Mouse (Mus musculus) liver, adult 2 months (tissue): ENCODE measurements around the gene H2-Q7. TPM values are rescaled to one million over a fixed set of nuclear protein-coding genes. Genes with fewer than 3 reads are reported as not detected.
"Not testable (repeated sequence)": the region's sequence is repeated elsewhere in the genome, so short reads cannot be mapped to it uniquely, and the experiment has no call there.

Experiments
- DNase-seq: peaks from one replicate; pipeline ENCODE4 v3.0.0-alpha.2; 2011; ENCODE audit warnings: low read depth, low spot score; ENCODE audit errors: extremely low read depth
- H3K27ac ChIP-seq: fragments of 200-500 bp; replicated peaks from 2 replicates; pipeline ENCODE4 v1.5.1; 2012; ENCODE audit warnings: low read depth, mild to moderate bottlenecking, control low read depth, inconsistent platforms, low read length; ENCODE audit not compliant: insufficient read depth
- H3K27me3 ChIP-seq: fragments of 200-500 bp; 2 replicates; pipeline ENCODE4 v1.6.1; 2012; ENCODE audit warnings: mild to moderate bottlenecking, moderate library complexity, low read length, inconsistent platforms; ENCODE audit not compliant: control insufficient read depth, insufficient read depth
- H3K36me3 ChIP-seq: fragments of 200-500 bp; 2 replicates; pipeline ENCODE4 v1.6.1; 2012; ENCODE audit warnings: low read length, inconsistent platforms; ENCODE audit not compliant: control insufficient read depth, insufficient read depth
- H3K4me1 ChIP-seq: fragments of 200-500 bp; 2 replicates; pipeline ENCODE4 v1.6.1; 2011; ENCODE audit warnings: low read length; ENCODE audit not compliant: control insufficient read depth, insufficient read depth
- H3K4me3 ChIP-seq: fragments of 200-500 bp; 2 replicates; pipeline ENCODE4 v1.5.1; 2011; ENCODE audit warnings: low read depth, mild to moderate bottlenecking, control low read depth, low read length, moderate library complexity; ENCODE audit not compliant: insufficient read depth
- H3K79me2 ChIP-seq: fragments of 200-500 bp; 2 replicates; pipeline ENCODE4 v1.6.1; 2012; ENCODE audit warnings: inconsistent platforms, mild to moderate bottlenecking, low read length, moderate library complexity; ENCODE audit not compliant: control insufficient read depth, insufficient read depth
- H3K9ac ChIP-seq: fragments of 200-500 bp; 2 replicates; pipeline ENCODE4 v1.6.1; 2012; ENCODE audit warnings: low read depth, mild to moderate bottlenecking, control low read depth, inconsistent platforms, low read length
- CTCF ChIP-seq: fragments of 200-500 bp; IDR thresholded peaks from 2 replicates; pipeline ENCODE4 v1.5.1; 2011; ENCODE audit warnings: low read depth, low read length, control low read depth
- POLR2A ChIP-seq: fragments of 200-500 bp; IDR thresholded peaks from 2 replicates; pipeline ENCODE4 v1.6.1; 2011; ENCODE audit warnings: low read length, control low read depth; ENCODE audit not compliant: insufficient read depth; ENCODE audit errors: extremely low read depth
- WGBS: fragments of 180-500 bp; shearing (Covaris S2); methylation state at CpG from one replicate; pipeline ENCODE4 v1.1.7; 2018; 5-methylcytosine and 5-hydroxymethylcytosine counted together
- polyA plus RNA-seq: library from polyadenylated mRNA; depleted of rRNA; stranded (reverse); fragments of >200 nt; gene quantifications from 2 replicates; pipeline ENCODE4 v1.2.3, GENCODE M21; 2012
- total RNA-seq: library from RNA; depleted of rRNA; stranded (reverse); fragments of >200 nt; gene quantifications from 2 replicates; pipeline ENCODE4 v1.2.3, GENCODE M21; 2014

Gene H2-Q7
- total and polyA plus RNA-seq, 2 experiments = 56.7 to 212 TPM

DNA sequence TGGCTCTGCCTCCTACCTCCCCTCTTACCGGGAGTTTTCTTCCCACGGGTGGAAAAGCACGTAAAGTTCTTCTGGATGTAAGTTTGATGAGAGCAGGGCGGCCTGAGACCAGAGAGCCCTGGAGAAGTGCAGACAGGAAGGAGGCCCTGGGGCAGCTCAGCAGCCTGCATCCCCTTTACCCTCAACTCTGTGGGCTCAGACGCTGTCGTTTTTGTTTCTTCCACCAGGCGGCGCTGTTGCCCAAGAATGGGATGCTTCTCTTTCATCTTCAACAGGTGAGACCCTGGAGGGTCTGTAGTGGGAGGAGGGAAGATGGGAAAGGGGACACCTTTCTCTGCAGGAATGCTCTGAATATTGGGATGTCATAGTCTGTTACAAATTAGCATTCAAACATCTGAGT, 26.7 kb downstream of the H2-Q7 start:
- DNase-seq, H3K27ac ChIP-seq, H3K27me3 ChIP-seq, H3K36me3 ChIP-seq, H3K4me3 ChIP-seq, H3K79me2 ChIP-seq, H3K4me1 ChIP-seq, H3K9ac ChIP-seq: not testable (repeated sequence)
- peak; percentile 70 for TF ChIP-seq CTCF
- 11% methylated on average over 8 of the region's 8 CpGs for WGBS

DNA sequence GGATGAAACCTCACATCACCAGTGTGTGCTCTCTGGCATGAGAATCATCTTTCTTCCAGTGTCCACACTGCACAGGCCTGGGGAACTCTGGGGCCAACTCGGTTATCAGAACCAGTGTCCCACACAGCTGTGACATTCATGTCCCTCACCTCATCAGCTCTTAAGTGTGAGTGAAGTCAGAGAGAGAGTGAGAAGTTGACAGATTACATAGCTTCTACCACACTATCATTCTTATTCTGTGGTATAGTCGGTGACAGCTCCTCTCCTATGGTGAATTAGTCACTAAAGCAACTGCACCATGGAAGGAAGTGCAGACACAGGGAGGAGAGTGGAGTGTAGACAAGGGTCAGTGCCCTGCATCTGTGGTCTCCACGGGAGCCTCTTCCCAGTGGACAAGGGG, 30.0 kb downstream of the H2-Q7 start:
- WGBS = 65% methylated on average over 3 of the region's 3 CpGs
- not testable (repeated sequence) for H3K79me2 ChIP-seq, DNase-seq, H3K36me3 ChIP-seq, H3K4me1 ChIP-seq, H3K4me3 ChIP-seq, H3K9ac ChIP-seq, H3K27me3 ChIP-seq
- H3K27ac ChIP-seq = peak overlapping the region; percentile 74; the same call in 1 of the 2 replicates

DNA sequence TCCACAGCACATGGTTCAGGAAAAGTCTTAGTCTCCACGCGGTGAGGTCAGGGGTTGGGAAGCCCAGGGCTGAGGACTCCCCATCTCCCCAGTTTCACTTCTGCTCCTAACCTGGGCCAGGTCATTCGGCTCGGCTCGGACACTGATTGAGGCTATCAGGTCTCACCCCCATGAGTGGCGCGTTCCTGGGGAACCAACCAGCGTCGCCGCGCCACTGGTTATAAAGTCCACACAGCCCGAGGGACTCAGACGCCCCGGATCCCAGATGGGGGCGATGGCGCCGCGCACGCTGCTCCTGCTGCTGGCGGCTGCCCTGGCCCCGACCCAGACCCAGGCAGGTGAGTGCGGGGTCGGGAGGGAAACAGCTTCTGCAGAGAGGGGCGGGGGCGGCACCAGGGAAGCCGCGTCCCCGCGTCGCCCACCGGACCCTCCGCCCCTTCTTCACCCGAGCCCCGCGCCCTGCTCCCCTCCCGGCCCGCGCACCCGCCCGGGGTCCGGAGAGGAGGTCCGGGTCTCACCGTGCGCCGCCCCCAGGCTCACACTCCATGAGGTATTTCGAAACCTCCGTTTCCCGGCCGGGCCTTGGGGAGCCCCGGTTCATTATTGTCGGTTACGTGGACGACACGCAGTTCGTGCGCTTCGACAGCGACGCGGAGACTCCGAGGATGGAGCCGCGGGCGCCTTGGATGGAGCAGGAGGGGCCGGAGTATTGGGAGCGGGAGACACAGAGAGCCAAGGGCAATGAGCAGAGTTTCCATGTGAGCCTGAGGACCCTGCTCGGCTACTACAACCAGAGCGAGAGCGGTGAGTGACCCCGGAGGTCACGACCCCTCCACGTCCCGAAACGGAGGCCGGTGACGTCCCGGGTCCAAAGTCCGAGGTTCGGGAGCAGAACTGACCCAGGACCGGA, 31.1 kb downstream of the H2-Q7 start, which contains the start of gene H2-Q10:
Gene H2-Q10 (plus strand): TSS at position 248 of the 910 bp plus-strand sequence.
- under 1% methylated on average over 67 of the region's 80 CpGs for WGBS
- H3K4me3 ChIP-seq = peak within 1 kb of the TSS; percentile 68
- peak; percentile 90 for DNase-seq
- H3K79me2 ChIP-seq = no peaks in the 10 kb centered on the region
- H3K27ac ChIP-seq = peak within 1 kb of the TSS; percentile 98
- H3K36me3 ChIP-seq = peaks cover 10% of the 10 kb centered on the region
- H3K27me3 ChIP-seq = no peaks in the 10 kb centered on the region
- peak within 1 kb of the TSS; percentile 70 for H3K9ac ChIP-seq
- peaks cover 5% of the 10 kb centered on the region for H3K4me1 ChIP-seq
- TF ChIP-seq CTCF (no peak), POLR2A (peak; percentile 97)

DNA sequence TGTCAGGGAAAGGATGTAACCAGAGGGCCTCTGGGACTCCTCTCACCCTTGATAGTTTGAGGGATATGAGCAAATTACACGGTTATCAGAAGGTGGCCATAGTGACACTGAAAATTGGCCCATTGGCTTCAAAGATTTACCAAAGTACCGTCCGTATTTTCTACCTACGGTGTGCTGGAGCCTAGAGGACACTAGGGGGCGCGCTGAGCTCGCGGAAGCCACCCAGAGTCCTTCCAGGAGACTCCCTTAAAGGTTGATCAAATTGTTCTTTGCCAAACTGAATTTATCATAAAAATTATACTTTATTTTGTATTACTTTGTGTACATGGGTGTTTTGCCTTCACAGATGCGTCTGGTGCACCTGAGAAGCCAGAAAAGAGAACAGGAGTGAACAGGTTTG, 45.1 kb downstream of the H2-Q7 start:
- H3K36me3 ChIP-seq = no peaks in the 10 kb centered on the region
- peaks cover 7% of the 10 kb centered on the region; the same call in 1 of the 2 replicates for H3K4me1 ChIP-seq
- DNase-seq = peak; percentile 48
- WGBS = under 1% methylated on average over 9 of the region's 9 CpGs
- TF ChIP-seq CTCF (peak; percentile 95), POLR2A (no peak)
- H3K9ac ChIP-seq = no peak overlapping the region
- H3K79me2 ChIP-seq = no peaks in the 10 kb centered on the region
- H3K27me3 ChIP-seq = no peaks in the 10 kb centered on the region
- no peak overlapping the region for H3K4me3 ChIP-seq
- peak overlapping the region; percentile 34 for H3K27ac ChIP-seq

DNA sequence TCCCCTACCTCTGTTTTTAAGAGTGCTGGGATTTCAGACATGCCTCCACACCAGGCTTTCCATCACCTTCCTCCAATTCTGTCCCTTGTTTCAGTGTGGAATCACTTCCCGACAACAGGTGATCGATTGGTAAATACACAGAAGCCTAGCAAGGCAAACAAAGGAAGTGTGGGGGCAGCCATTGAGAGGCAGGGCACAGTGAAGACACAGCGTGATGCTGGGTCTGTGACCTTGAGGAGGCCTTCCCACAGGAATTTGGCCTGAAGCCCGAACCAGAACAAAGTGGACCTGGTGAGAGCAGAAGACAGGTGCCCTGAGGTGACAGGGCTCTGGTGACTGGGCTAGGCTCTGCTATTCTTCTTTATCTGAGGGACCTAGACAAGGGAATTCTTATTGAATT, 46.7 kb downstream of the H2-Q7 start:
- peak; percentile 67 for DNase-seq
- H3K4me3 ChIP-seq = no peak overlapping the region
- H3K9ac ChIP-seq = no peak overlapping the region
- 4% methylated on average over 4 of the region's 4 CpGs for WGBS
- TF ChIP-seq CTCF (no peak), POLR2A (no peak)
- H3K27me3 ChIP-seq = no peaks in the 10 kb centered on the region
- no peaks in the 10 kb centered on the region for H3K36me3 ChIP-seq
- peaks cover 7% of the 10 kb centered on the region; the same call in 1 of the 2 replicates for H3K4me1 ChIP-seq
- no peak overlapping the region for H3K27ac ChIP-seq
- no peaks in the 10 kb centered on the region for H3K79me2 ChIP-seq

DNA sequence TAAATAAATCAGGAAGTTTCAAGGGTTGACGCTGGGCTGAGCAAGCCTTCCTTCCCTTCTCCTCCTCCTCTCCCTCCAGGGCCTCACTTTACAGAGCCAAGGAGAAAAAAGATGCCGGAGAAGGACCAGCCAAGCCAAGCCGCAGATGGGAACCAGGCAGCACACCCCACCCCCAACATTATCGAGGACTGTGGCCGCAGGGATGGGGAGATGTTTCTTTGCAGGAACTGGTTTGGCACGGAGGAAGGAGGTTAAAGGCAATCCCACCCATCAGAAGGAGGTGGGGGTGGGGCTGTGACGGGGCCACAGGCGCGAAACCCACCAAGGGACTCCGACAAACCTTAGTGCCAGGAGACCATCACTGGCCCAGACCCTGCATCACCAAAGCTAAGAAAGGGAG, 47.8 kb downstream of the H2-Q7 start:
- WGBS = 71% methylated on average over 10 of the region's 10 CpGs
- H3K36me3 ChIP-seq = no peaks in the 10 kb centered on the region
- H3K27ac ChIP-seq = no peak overlapping the region
- H3K27me3 ChIP-seq = no peaks in the 10 kb centered on the region
- H3K4me3 ChIP-seq = no peak overlapping the region
- H3K4me1 ChIP-seq = peaks cover 7% of the 10 kb centered on the region; the same call in 1 of the 2 replicates
- DNase-seq = no peak
- TF ChIP-seq POLR2A (no peak), CTCF (no peak)
- H3K9ac ChIP-seq = no peak overlapping the region
- H3K79me2 ChIP-seq = no peaks in the 10 kb centered on the region
